Mouse (Mus musculus) brain, adult 2 months (tissue): ENCODE data around the gene Slc18a3.

Source experiments
- DNase-seq: peaks from one replicate; pipeline ENCODE4 v3.0.0; 2011; ENCODE audit warnings: low read depth, low spot score

Gene Slc18a3

DNA sequence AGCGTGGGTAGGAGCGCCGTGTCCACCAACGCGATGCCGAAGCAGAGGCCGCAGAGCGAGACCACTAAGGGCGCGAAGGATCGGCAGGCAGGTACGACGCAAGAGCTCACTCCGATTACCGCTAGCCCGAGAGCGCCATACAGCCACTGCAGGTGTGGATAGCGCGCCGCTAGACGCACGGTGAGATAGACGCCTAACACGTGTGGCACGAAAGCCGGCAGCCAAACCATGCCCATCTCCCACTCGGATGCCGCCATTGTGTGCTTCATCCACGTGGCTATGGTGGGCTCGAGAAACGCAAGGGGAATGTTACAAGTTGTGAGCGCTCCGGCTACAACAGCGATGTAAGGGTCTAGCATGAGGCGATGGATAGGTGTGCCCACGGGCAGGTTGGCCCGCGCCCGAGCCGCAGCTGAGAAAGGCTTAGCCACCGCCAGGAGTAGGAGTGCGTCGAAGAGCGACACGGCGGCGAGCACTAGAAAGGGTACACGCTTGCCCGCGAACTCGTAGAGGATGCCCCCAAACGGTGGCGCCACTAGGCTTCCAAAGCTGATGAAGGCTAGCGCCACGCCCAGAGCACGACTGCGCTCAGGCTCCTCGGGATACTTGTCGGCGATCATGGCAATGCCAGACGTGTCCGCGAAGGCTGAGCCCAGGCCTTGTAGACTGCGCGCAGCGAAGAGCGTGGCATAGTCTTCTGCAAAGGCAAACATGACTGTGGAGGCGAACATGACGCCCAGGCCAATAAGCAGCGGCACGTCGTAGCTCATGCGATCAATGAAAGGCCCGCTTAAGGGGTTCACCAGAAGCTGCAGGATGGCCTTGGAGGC is 1.2 kb downstream of the Slc18a3 start:
- no peak for DNase-seq

GRCm38 (mm10) chr14:32452552-32452951 is 12.1 kb downstream of the Slc18a3 start:
- DNase-seq, result no peak

- no peak for DNase-seq
These were observed 17.7 kb downstream of the Slc18a3 start for GRCm38 (mm10) chr14:32446989-32447388.

DNA sequence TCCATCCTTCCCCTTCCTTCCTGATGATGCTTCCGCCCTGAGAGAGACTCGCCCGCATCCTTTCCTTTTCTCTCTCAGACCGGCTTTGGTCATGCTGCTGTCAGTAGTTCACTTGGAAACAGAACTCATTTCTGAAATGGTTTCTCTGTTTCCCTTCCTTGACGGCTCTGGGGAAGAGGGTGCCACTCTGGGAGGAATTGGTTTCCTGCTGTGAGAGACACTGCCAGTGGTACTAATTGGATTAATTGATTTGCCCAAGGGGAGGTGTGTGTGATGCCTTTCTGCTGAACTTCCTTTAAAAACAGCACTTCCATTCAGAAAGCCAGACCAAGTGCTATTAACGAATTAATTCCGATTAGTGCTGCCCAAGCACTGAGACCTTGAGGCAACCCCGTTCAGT is 21.2 kb downstream of the Slc18a3 start:
- DNase-seq, result no peak

DNA sequence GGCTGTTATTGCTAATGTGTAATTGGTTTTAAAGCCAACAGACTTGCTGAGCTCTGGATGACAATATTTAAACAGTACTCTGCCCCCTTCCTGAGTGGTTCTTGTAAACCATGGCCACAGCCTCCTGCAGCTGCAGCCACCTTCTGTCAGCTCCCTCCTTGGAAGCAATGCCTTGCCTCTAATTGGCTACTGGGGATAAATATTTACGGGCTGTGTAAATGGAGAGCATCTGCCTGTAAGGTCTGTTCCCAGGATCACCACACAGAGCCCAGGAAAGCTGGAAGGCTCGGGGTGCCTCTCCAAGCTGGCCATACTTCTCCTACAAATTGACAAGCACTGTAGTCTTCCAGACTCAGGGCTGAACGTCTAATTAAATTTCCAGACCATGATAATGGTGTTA is 24.9 kb downstream of the Slc18a3 start:
- peak; percentile 32 for DNase-seq

GRCm38 (mm10) chr14:32439316-32439715 is 25.3 kb downstream of the Slc18a3 start:
- no peak for DNase-seq

GRCm38 (mm10) chr14:32437352-32437793 is 27.3 kb downstream of the Slc18a3 start:
- no peak for DNase-seq

DNA sequence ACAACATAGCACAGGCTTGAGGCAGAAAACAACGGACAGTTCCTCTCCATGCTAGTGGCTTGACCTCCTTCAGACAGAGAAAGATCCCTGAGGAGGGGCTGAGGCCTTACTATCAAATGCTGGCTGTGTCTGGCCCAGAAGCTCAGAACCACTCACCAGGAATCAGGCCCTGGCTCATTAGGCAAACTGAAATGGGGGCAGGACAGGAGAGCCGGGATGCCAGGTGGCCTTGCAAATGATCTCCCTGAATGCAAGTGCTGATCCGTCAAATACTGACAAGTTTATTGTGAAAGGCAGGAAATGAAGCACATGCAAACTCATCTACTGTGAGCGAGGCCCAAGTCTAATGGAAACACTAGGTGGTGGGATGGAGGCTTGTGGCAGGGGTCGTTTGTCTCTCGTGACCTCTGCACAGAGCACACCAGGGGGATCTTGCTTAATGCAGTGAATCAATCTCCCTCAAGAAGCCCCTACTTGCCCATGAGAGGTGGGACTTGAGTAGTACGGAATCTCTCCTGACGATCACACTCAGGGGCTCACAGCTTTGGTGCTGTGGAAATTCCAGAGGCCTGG is 35.5 kb downstream of the Slc18a3 start:
- DNase-seq, result no peak

- peak; percentile 73 for DNase-seq
These were observed 40.7 kb downstream of the Slc18a3 start for GRCm38 (mm10) chr14:32423946-32424345.

- no peak for DNase-seq
These were observed 45.9 kb downstream of the Slc18a3 start for GRCm38 (mm10) chr14:32418747-32419146.
